Mouse (Mus musculus): ENCODE results near the gene Eprs. TPM values are rescaled to one million over a fixed set of nuclear protein-coding genes. Genes with fewer than 3 reads are reported as not detected.

Gene Eprs
- polyA plus RNA-seq, 2 experiments: 22.9 to 83.7 TPM

DNA sequence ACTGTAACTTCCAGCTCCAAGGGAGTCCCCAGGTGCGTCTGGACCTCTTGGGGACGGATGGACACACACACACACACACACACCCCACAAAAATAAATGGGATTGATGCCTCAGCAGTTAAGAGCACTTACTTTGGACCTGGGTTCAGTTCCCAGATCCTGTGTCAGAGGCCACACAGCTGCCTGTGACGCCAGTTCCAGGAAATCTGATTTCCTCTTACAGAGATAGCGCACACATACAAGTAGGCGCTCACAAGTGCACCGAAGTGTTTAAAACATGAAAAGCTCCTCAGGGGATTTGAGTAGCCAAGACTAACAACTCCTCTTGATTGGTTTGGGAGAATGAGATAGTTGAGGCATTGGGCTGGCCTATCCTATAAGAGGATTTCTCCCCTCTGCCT lies 57.9 kb downstream of the Eprs start:
- H3K36me3 ChIP-seq (replicated peaks; ENCODE audit: control insufficient read depth, insufficient read depth, low read depth): peaks cover 70% of the 10 kb centered on the region
- ATAC-seq (ENCODE audit: insufficient read depth) (peak; percentile 44; the same call in 1 of the 2 replicates), DNase-seq (ENCODE audit: low read depth in 3 of 3, low spot score in 3 of 3) (peak in 1 of 3 experiments; percentile 32)
- no peaks in the 10 kb centered on the region for H3K9me3 ChIP-seq (ENCODE audit: control insufficient read depth, low read length)
- no peaks in the 10 kb centered on the region for H3K27me3 ChIP-seq (ENCODE audit: control insufficient read depth, insufficient read depth, low read length)
- peaks cover 0 to 17% of the 10 kb centered on the region in 2 experiments; a peak in 2 of 4 replicates for H3K4me1 ChIP-seq (replicated peaks; ENCODE audit: control insufficient read depth in 2 of 2, insufficient read depth in 2 of 2, low read length in 1 of 2)
- no peak for TF ChIP-seq EP300 (IDR thresholded peaks at IDR 0.05; ENCODE audit: low read depth)
- TF ChIP-seq CTCF (IDR thresholded peaks at IDR 0.05; ENCODE audit: low read depth): no peak
- 66% methylated on average over 6 of the region's 6 CpGs for WGBS (ENCODE audit: insufficient replicate concordance)
- no peak overlapping the region for H3K27ac ChIP-seq
- no peak overlapping the region for H3K4me2 ChIP-seq (ENCODE audit: low read depth)
- H3K9ac ChIP-seq (replicated peaks): no peak overlapping the region
- no peak overlapping the region for H3K4me3 ChIP-seq (ENCODE audit: insufficient read depth in 1 of 2, low read depth in 2 of 2, low read length in 2 of 2)

DNA sequence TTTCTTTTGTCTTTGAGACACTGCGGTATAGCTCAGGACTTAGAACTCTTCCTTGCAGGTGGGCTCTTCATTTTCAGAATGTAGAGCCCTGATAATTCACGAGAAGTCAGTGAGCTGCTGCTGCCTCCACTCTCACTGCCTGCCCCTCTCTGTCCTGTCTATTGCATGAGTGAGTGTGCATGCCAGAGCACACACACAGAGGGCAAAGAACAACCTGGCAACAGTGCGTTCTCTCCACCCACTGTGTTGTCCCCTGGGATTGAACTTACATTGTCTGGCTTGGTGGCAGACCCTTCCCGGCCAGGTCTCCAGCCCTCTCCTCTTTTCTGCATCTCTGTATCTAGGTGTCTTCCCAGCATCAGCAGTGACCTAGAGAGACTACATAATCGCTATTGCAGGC lies 63.7 kb downstream of the Eprs start:
- H3K4me3 ChIP-seq (ENCODE audit: insufficient read depth in 1 of 2, low read depth in 2 of 2, low read length in 2 of 2): no peak overlapping the region
- no peak overlapping the region for H3K9ac ChIP-seq (replicated peaks)
- H3K4me1 ChIP-seq (replicated peaks; ENCODE audit: control insufficient read depth in 2 of 2, insufficient read depth in 2 of 2, low read length in 1 of 2): 0 out of 4 replicates have a peak, but pooled peaks cover 0 to 2% of the 10 kb centered on the region in 2 experiments
- no peak for ATAC-seq (ENCODE audit: insufficient read depth)
- no peak for DNase-seq (ENCODE audit: low read depth in 3 of 3, low spot score in 3 of 3)
- no peak overlapping the region for H3K27ac ChIP-seq
- no peak overlapping the region for H3K4me2 ChIP-seq (ENCODE audit: low read depth)
- TF ChIP-seq CTCF (IDR thresholded peaks at IDR 0.05; ENCODE audit: low read depth) (no peak), EP300 (IDR thresholded peaks at IDR 0.05; ENCODE audit: low read depth) (no peak)
- 90% methylated on average over 5 of the region's 5 CpGs for WGBS (ENCODE audit: insufficient replicate concordance)
- peaks cover 50% of the 10 kb centered on the region for H3K36me3 ChIP-seq (replicated peaks; ENCODE audit: control insufficient read depth, insufficient read depth, low read depth)
- H3K27me3 ChIP-seq (ENCODE audit: control insufficient read depth, insufficient read depth, low read length): no peaks in the 10 kb centered on the region
- no peaks in the 10 kb centered on the region for H3K9me3 ChIP-seq (ENCODE audit: control insufficient read depth, low read length)

DNA sequence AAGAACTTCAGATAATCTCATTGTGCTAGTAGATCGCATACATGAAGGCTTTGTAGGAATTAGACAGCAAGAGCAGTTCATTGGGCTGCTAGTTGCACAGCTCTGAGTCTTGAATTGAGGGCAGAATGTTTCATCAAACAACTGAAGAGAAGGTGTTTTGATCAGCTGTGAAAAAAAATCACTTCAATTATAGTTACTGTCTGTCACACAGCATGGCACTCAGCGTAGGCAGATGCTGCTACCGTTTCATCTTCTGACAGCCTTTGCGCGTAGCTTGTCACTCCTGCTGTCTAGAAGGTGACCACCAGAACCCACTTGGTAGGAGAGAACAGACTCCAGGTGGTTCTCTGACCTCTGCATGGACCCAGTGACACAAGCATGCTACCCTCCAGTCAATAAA lies 67.6 kb downstream of the Eprs start:
- whole genome bisulfite sequencing (ENCODE audit: insufficient replicate concordance): 85% methylated on average over 5 of the region's 5 CpGs

DNA sequence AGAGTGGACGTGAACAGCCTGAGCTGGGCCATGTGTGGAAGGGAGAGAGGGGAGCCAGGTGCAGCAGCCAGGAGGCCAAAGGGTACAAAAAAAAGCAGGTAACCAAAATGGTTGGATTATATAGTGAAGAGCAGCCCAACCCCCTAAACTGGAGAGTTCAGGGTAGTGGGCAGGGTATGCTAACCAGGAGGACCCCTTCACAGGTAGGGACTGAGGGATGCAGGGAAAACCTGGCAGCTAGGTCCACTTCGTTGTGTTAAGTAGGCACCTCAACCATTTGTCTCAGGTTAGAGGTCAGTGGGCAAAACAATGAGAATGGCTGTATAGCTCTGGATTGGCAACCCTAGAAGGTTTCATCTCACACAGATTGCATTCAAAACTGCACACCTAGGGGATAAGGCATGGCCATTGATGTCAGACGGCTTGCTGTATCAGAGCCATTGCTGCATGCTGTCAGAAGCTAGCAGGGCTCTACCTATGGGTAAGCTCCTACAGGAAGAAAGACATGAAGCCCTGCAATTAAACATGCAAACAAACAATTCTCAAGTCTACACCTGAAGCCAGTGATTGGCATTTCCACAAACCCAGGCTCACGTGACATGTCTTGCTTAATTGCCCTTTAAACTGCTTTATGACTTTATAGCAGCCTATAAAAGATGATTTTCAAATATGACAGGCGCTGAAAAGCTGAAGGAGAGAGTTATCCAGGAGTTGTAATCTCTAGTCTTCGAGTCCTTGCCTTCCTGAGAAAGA lies 68.6 kb downstream of the Eprs start:
- TF ChIP-seq EP300 (IDR thresholded peaks at IDR 0.05; ENCODE audit: low read depth): no peak
- Histone ChIP-seq H3K4me2 (ENCODE audit: low read depth) (no peak overlapping the region), H3K27me3 (ENCODE audit: control insufficient read depth, insufficient read depth, low read length) (no peaks in the 10 kb centered on the region; the same call in 1 of the 2 replicates), H3K9me3 (ENCODE audit: control insufficient read depth, low read length) (no peaks in the 10 kb centered on the region), H3K4me1 (replicated peaks; ENCODE audit: control insufficient read depth in 2 of 2, insufficient read depth in 2 of 2, low read length in 1 of 2) (peaks cover 4 to 11% of the 10 kb centered on the region in 2 experiments), H3K4me3 (ENCODE audit: insufficient read depth in 1 of 2, low read depth in 2 of 2, low read length in 2 of 2) (no peak overlapping the region), H3K9ac (replicated peaks) (no peak overlapping the region), H3K36me3 (replicated peaks; ENCODE audit: control insufficient read depth, insufficient read depth, low read depth) (peaks cover 20% of the 10 kb centered on the region), H3K27ac (no peak overlapping the region)
- no peak for ATAC-seq (ENCODE audit: insufficient read depth)
- WGBS (ENCODE audit: insufficient replicate concordance): 68% methylated on average over 6 of the region's 6 CpGs
- no peak for DNase-seq (ENCODE audit: low read depth in 3 of 3, low spot score in 3 of 3)

More for the DNA sequence above, 67.6 kb downstream of the Eprs start:
- TF ChIP-seq CTCF (IDR thresholded peaks at IDR 0.05; ENCODE audit: low read depth): no peak
- TF ChIP-seq EP300 (IDR thresholded peaks at IDR 0.05; ENCODE audit: low read depth): no peak
- Histone ChIP-seq H3K4me2 (ENCODE audit: low read depth) (no peak overlapping the region), H3K27ac (no peak overlapping the region), H3K27me3 (ENCODE audit: control insufficient read depth, insufficient read depth, low read length) (no peaks in the 10 kb centered on the region; the same call in 1 of the 2 replicates), H3K9ac (replicated peaks) (no peak overlapping the region), H3K9me3 (ENCODE audit: control insufficient read depth, low read length) (no peaks in the 10 kb centered on the region), H3K4me1 (replicated peaks; ENCODE audit: control insufficient read depth in 2 of 2, insufficient read depth in 2 of 2, low read length in 1 of 2) (peaks cover 4 to 11% of the 10 kb centered on the region in 2 experiments), H3K4me3 (ENCODE audit: insufficient read depth in 1 of 2, low read depth in 2 of 2, low read length in 2 of 2) (no peak overlapping the region), H3K36me3 (replicated peaks; ENCODE audit: control insufficient read depth, insufficient read depth, low read depth) (peaks cover 23% of the 10 kb centered on the region)
- no peak for ATAC-seq (ENCODE audit: insufficient read depth)
- DNase-seq (ENCODE audit: low read depth in 3 of 3, low spot score in 3 of 3): no peak

GRCm38 (mm10) chr1:185431998-185432317 lies 69.1 kb downstream of the Eprs start:
- no peak overlapping the region for H3K4me3 ChIP-seq (ENCODE audit: insufficient read depth in 1 of 2, low read depth in 2 of 2, low read length in 2 of 2)
- WGBS (ENCODE audit: insufficient replicate concordance): 76% methylated on average over 13 of the region's 13 CpGs
- DNase-seq (ENCODE audit: low read depth in 3 of 3, low spot score in 3 of 3): no peak
- H3K9me3 ChIP-seq (ENCODE audit: control insufficient read depth, low read length): no peaks in the 10 kb centered on the region
- H3K4me2 ChIP-seq (ENCODE audit: low read depth): no peak overlapping the region
- H3K27ac ChIP-seq: no peak overlapping the region
- H3K36me3 ChIP-seq (replicated peaks; ENCODE audit: control insufficient read depth, insufficient read depth, low read depth): peaks cover 15% of the 10 kb centered on the region
- TF ChIP-seq EP300 (IDR thresholded peaks at IDR 0.05; ENCODE audit: low read depth) (no peak), CTCF (IDR thresholded peaks at IDR 0.05; ENCODE audit: low read depth) (no peak)
- no peak overlapping the region for H3K9ac ChIP-seq (replicated peaks)
- H3K27me3 ChIP-seq (ENCODE audit: control insufficient read depth, insufficient read depth, low read length): no peaks in the 10 kb centered on the region; the same call in 1 of the 2 replicates
- no peak for ATAC-seq (ENCODE audit: insufficient read depth)
- H3K4me1 ChIP-seq (replicated peaks; ENCODE audit: control insufficient read depth in 2 of 2, insufficient read depth in 2 of 2, low read length in 1 of 2): peaks cover 4 to 11% of the 10 kb centered on the region in 2 experiments
